Mouse (Mus musculus) heart, embryonic 14.5 days (tissue): Measurements from ENCODE around the gene Sae1. TPM values are rescaled to one million over a fixed set of nuclear protein-coding genes. Genes with fewer than 3 reads are reported as not detected.

Experiments
- ATAC-seq: fragments of 200-750 bp; cut with Nextera tagmentation; 2 replicates; pipeline ENCODE4 v1.8.0; 2017; ENCODE audit warnings: low read depth, moderate TSS enrichment; ENCODE audit not compliant: insufficient number of reproducible peaks, insufficient read depth, low FRiP score
- H3K27ac ChIP-seq, 2 experiments: fragments of 200-500 bp in 1 of 2; fragments of 300-500 bp in 1 of 2; sonication (generic) in 1 of 2; replicated peaks in 1 of 2; 2 replicates each; pipeline ENCODE4 v1.5.1; 2012 to 2014; ENCODE audit warnings: low read depth in 2 of 2, low read length in 2 of 2, control low read depth in 1 of 2, mild to moderate bottlenecking in 1 of 2, mixed read lengths in 1 of 2; ENCODE audit not compliant: control insufficient read depth in 1 of 2, insufficient read depth in 1 of 2
- H3K27me3 ChIP-seq: fragments of 300-500 bp; sonication (generic); 2 replicates; pipeline ENCODE4 v1.6.1; 2014; ENCODE audit warnings: mild to moderate bottlenecking, low read length, control low read depth; ENCODE audit not compliant: control insufficient read depth, insufficient read depth
- H3K36me3 ChIP-seq: fragments of 300-500 bp; sonication (generic); 2 replicates; pipeline ENCODE4 v1.6.1; 2014; ENCODE audit warnings: mild to moderate bottlenecking, control low read depth, low read length, mixed read lengths; ENCODE audit not compliant: control insufficient read depth, insufficient read depth
- H3K4me1 ChIP-seq, 2 experiments: fragments of 200-500 bp in 1 of 2; fragments of 300-500 bp in 1 of 2; sonication (generic) in 1 of 2; 2 replicates each; pipeline ENCODE4 v1.6.1; 2012 to 2014; ENCODE audit warnings: low read length in 2 of 2, control low read depth in 1 of 2, mixed read lengths in 1 of 2; ENCODE audit not compliant: control insufficient read depth in 2 of 2, insufficient read depth in 2 of 2
- H3K4me2 ChIP-seq: fragments of 300-500 bp; sonication (generic); 2 replicates; pipeline ENCODE4 v1.6.1; 2014; ENCODE audit warnings: mild to moderate bottlenecking, low read length
- H3K4me3 ChIP-seq, 2 experiments: fragments of 200-500 bp in 1 of 2; fragments of 300-500 bp in 1 of 2; sonication (generic) in 1 of 2; 2 replicates each; pipeline ENCODE4 v1.5.1; 2012 to 2014; ENCODE audit warnings: low read length in 2 of 2, mild to moderate bottlenecking in 2 of 2, control low read depth in 1 of 2, low read depth in 1 of 2, moderate library complexity in 1 of 2; ENCODE audit not compliant: control insufficient read depth in 1 of 2, insufficient read depth in 1 of 2
- H3K9ac ChIP-seq: fragments of 300-500 bp; sonication (generic); 2 replicates; pipeline ENCODE4 v1.6.1; 2014; ENCODE audit warnings: mild to moderate bottlenecking, low read length
- H3K9me3 ChIP-seq: fragments of 300-500 bp; sonication (generic); 2 replicates; pipeline ENCODE4 v1.6.1; 2016; ENCODE audit warnings: low read length, control low read depth; ENCODE audit not compliant: control insufficient read depth
- WGBS: fragments of 180-500 bp; shearing (Covaris S2); extraction: QIAGEN DNeasy Blood & Tissue Kit; methylation state at CpG from one replicate; pipeline ENCODE4 v1.1.7; 2014; 5-methylcytosine and 5-hydroxymethylcytosine counted together
- polyA plus RNA-seq: library from polyadenylated mRNA; unstranded; fragments of >200 nt; fragmentation: Nextera tagmentation; extraction: Ambion mirVana; gene quantifications from 2 replicates; pipeline ENCODE4 v1.2.1, GENCODE M21; 2014

The Sae1 gene
- polyA plus RNA-seq, 1 experiment from 2014 or later, result 179 TPM

DNA sequence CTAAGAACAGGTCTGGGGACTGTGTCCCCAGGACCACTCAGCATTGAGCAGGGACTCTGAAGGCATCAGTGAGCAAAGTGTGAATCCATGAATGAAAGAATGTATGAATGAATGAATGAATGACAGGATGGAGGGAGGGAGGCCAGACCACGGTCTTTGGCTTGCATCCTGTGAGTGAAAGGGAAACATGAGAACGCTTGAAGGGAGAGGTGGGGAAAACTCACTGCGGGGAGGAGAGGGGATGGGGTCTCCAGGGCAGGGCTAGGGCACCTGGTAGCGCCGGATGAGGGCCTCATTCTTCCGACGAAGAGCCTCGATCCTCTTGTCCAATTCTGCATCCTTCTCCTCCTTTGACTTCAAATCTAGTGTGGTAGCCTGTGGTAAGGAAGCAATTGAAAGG, 103.6 kb downstream of the Sae1 start:
- H3K27me3 ChIP-seq, result no peaks in the 10 kb centered on the region
- peaks cover 50% of the 10 kb centered on the region for H3K36me3 ChIP-seq
- H3K4me2 ChIP-seq, result no peak overlapping the region
- H3K9me3 ChIP-seq, result no peaks in the 10 kb centered on the region
- no peak for ATAC-seq
- H3K4me3 ChIP-seq, result no peak overlapping the region
- 90% methylated on average over 8 of the region's 8 CpGs for WGBS
- peaks cover 4 to 8% of the 10 kb centered on the region in 2 experiments for H3K4me1 ChIP-seq
- H3K9ac ChIP-seq, result no peak overlapping the region
- H3K27ac ChIP-seq, result no peak overlapping the region

DNA sequence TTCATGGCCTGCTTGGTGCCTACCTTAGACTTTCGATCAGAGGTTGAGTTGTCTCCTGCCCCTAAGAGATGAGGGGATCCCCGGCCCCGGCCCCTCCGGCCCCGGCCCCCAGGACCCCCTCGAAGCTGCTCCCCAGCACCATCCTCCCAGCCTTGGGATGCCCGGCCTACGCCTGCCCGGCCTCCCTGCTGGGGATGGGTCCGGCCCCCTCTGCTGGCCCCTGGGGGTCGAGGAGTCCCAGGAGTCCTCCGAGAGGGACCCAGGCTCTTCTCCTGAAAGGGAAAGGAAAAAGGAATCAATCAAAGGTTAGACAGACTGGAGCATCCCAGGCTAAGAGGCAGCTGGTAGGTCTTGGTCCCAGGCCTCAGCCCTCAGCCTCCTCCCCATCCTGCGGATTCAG, 105.3 kb downstream of the Sae1 start:
- Histone ChIP-seq H3K27me3 (no peaks in the 10 kb centered on the region), H3K36me3 (peaks cover 67% of the 10 kb centered on the region), H3K9me3 (no peaks in the 10 kb centered on the region), H3K4me2 (no peak overlapping the region), H3K27ac (no peak overlapping the region), H3K4me3 (no peak overlapping the region), H3K9ac (no peak overlapping the region), H3K4me1 (peaks cover 4 to 8% of the 10 kb centered on the region in 2 experiments)
- ATAC-seq, result no peak
- 92% methylated on average over 13 of the region's 13 CpGs for WGBS

DNA sequence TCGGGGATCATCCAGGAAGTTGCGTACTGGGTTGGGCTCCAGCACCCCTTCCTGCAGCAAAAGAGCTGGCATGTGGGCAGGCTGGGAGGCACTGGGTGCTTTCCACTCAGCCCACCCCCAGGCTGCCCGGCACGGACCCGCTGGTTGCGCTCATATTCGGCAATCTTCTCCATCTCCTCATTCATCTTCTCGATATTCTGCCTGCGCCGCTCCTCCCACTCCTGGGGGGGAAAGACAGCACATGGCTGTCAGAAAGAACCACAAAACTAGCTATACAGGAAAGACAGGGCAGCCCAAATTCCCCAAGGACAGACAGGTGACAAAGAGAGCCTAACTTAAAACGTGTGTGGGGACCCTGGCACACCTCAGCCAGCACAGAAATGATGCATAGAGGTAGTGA, 106.9 kb downstream of the Sae1 start:
- ATAC-seq, result no peak
- Histone ChIP-seq H3K4me2 (no peak overlapping the region), H3K27ac (no peak overlapping the region), H3K9me3 (no peaks in the 10 kb centered on the region), H3K4me3 (no peak overlapping the region), H3K36me3 (peaks cover 83% of the 10 kb centered on the region), H3K4me1 (peaks cover 4 to 7% of the 10 kb centered on the region in 2 experiments), H3K27me3 (no peaks in the 10 kb centered on the region), H3K9ac (no peak overlapping the region)
- 92% methylated on average over 11 of the region's 11 CpGs for WGBS

DNA sequence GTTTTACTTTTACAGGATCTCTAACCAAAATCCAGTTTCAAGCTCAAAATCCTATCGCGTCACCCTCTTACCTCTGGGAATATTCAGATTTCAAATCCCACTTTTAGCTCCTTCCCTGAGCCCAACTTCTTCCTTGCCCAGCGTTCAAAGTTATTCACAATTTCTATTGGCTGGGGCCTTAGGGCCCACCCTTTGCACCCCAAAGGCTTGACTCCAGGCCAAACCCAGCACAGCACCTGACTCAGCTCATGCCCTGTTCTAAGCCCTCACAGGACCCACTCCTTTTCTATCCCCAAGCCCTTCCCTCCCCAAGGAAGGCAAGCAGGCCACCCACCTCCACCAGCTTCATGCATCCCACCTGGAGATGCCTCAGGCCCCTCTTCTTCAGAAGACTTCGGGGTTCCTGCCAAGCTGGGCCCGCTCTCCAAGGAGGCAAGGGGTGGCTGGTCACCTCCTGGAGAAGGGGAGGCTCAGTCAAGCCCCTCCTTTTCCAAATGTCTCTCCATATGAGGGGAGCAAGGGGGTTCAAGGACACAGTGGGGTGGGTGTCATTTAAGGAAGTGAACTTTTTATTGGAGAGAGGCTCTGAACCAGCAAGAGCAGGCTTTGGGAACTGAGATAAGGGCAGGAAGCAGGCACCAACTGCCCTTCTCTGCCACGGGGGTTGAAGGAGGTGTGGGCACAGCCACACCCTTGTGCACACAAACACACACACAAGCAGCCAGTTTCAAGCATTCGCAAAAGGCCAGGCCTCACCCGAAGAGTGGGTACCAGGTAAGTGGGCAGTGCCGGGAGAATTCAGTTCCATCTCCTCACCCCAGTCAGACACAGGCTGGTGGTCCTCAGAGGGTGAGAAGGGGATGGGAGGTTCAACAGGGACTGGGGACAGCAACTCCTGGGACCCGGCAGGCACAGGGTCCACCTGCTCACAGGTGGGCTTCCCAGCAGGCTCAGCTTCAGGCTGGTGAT, 112.4 kb downstream of the Sae1 start:
- Histone ChIP-seq H3K4me1 (peaks cover 14 to 20% of the 10 kb centered on the region in 2 experiments), H3K9ac (no peak overlapping the region), H3K9me3 (no peaks in the 10 kb centered on the region), H3K36me3 (peaks cover 50% of the 10 kb centered on the region), H3K27me3 (no peaks in the 10 kb centered on the region), H3K4me2 (no peak overlapping the region), H3K27ac (no peak overlapping the region), H3K4me3 (no peak overlapping the region)
- ATAC-seq, result no peak
- 86% methylated on average over 10 of the region's 10 CpGs for WGBS

DNA sequence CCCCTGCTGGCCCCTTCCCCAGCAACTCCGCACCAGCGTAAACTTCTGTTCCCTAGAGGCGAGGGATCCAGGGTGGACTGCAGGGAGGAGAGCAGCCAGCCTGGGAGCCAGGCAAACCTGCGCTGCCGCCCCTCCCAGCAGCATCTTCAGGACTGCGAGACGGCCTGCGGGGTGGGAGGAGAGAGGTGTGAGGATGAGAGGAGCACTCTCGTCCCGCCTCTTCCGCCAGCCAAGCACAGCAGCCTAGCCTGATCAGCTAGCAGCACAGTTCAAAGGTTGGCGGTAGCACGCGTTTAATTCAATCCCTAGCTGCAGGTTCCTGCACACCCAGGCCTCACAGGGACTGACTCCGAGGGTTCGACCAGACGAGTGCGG, 113.9 kb downstream of the Sae1 start:
- H3K4me1 ChIP-seq, result peaks cover 14 to 20% of the 10 kb centered on the region in 2 experiments
- peak overlapping the region; percentile 85 for H3K9ac ChIP-seq
- H3K9me3 ChIP-seq, result no peaks in the 10 kb centered on the region
- H3K36me3 ChIP-seq, result peaks cover 38% of the 10 kb centered on the region
- ATAC-seq, result peak; percentile 41
- under 1% methylated on average over 18 of the region's 18 CpGs for WGBS
- peak overlapping the region; percentile 76 to 81 for H3K4me3 ChIP-seq
- H3K4me2 ChIP-seq, result peak overlapping the region; percentile 97
- peak overlapping the region; percentile 63 to 89 for H3K27ac ChIP-seq
- no peaks in the 10 kb centered on the region for H3K27me3 ChIP-seq

DNA sequence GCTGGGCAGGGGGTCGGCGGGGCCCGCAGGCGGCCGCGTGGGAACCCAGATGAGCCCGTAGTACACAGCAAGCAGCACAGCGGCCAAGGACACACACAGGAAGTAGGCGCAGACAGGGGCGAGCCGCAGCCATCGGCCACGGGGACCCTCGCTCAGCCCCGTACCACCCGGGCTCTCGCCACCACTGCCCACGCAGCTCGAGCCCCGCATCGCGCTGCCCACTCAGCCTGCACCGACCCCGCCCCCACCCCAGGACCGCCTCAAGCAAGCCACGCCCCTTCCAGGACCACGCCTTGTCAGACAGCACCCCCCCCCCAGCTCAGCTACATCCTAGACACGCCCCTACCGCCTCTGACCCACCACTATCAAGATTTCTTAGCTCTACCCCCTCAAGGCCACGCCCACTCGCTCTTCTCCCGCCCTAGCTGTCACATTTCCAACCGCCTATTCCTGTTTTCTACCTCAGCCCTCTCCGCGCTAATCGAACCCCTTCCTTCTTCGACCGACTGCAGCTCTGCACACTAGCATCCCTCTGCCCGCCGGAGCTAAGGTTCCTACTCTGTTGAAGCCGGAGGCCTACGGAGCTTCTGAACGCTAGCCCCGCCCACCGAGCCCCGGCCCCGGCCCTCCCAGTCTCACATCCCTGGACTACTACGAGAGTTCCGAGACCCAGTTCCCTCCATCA, 114.4 kb downstream of the Sae1 start, which contains the start of gene Inafm1:
Gene Inafm1, minus strand, starts transcription at position 537 of the 685 bp plus-strand sequence.
- peak within 1 kb of the TSS; percentile 85 for H3K9ac ChIP-seq
- peak within 1 kb of the TSS; percentile 76 to 81 for H3K4me3 ChIP-seq
- no peaks in the 10 kb centered on the region for H3K9me3 ChIP-seq
- peaks cover 33% of the 10 kb centered on the region for H3K36me3 ChIP-seq
- H3K4me1 ChIP-seq, result peaks cover 14 to 20% of the 10 kb centered on the region in 2 experiments
- no peaks in the 10 kb centered on the region for H3K27me3 ChIP-seq
- H3K4me2 ChIP-seq, result peak within 1 kb of the TSS; percentile 97
- H3K27ac ChIP-seq, result peak within 1 kb of the TSS; percentile 63 to 89
- ATAC-seq, result peak; percentile 84
- WGBS, result 2% methylated on average over 37 of the region's 49 CpGs

DNA sequence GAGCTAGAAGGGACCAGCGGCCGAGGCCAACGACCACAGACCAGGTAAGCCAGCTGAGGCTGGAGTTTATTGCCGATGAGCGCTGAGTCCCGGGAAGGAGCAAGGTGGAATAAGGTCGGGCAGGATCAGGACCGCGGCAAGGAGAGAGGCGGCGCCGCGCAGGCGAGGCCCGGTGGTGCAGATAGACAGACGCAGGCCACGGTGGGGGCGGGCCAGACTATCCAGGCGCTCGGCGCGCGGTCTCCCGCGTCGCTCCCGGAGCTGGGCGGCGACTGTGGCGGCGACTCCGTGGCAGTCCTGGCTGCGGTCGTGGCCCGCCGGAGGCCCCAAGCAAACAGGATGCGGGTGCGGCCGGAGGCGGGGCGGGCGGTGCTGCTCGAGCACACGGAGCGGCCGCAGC, 114.9 kb downstream of the Sae1 start:
- peaks cover 14 to 20% of the 10 kb centered on the region in 2 experiments for H3K4me1 ChIP-seq
- peak; percentile 74 for ATAC-seq
- under 1% methylated on average over 40 of the region's 46 CpGs for WGBS

More for the DNA sequence above, 114.9 kb downstream of the Sae1 start:
- H3K9me3 ChIP-seq, result no peaks in the 10 kb centered on the region
- peak overlapping the region; percentile 97 for H3K4me2 ChIP-seq
- H3K27ac ChIP-seq, result peak overlapping the region; percentile 54 to 89
- H3K9ac ChIP-seq, result peak overlapping the region; percentile 85
- H3K4me3 ChIP-seq, result peak overlapping the region; percentile 76 to 81
- peaks cover 27% of the 10 kb centered on the region for H3K36me3 ChIP-seq
- H3K27me3 ChIP-seq, result no peaks in the 10 kb centered on the region
